Mouse (Mus musculus): ENCODE results near the gene Pcnx2. TPM values are rescaled to one million over a fixed set of nuclear protein-coding genes. Genes with fewer than 3 reads are reported as not detected.

The Pcnx2 gene
- total RNA-seq, 2 experiments from 2014 or later, result not detected

DNA sequence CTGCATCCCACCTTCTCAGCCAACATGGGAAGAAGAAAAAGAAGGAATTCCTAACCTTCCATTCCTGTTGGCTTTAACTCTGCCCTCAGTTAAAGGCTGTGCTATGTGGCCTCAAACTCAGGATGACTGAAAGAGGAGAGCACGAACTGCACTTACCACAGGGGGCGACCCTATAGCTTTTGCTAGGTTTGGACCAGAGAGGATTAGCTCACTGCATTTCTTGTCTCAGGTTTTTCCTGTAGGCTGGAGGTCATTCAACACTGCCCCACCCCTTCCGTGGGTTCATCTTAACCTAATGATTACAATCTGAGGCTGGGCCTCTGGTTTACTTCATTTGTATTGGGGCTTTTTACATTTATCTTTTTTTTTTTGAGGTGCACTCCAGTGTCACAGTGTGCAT, 123.1 kb downstream of the Pcnx2 start:
- no peak for ATAC-seq (replicated peaks; ENCODE audit: low FRiP score, poor library complexity, severe bottlenecking)

GRCm38 (mm10) chr8:125773281-125773803, 124.8 kb downstream of the Pcnx2 start:
- ATAC-seq (replicated peaks; ENCODE audit: low FRiP score, poor library complexity, severe bottlenecking), result no peak

- ATAC-seq (replicated peaks; ENCODE audit: low FRiP score, poor library complexity, severe bottlenecking), result no peak
Measured at GRCm38 (mm10) chr8:125772300-125772699, 125.8 kb downstream of the Pcnx2 start.

DNA sequence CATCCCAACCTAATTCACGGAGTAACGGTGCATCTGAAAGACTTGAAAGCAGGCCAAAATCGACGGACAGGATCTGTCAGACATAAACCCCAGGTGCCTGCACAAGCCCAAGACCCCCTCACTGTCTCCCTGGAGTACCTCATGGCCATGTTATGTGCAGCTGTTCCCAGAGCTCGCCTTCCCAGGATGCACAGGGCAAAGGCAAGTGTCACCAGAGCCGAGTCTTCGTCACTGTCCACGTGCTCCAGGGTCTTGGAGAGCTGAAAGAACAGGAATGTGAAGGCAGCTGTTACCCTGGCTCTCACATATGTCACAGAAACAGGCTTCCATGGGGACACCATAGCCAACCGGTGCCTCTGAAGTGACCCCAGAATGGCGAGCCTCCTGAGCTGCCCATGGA, 130.0 kb downstream of the Pcnx2 start:
- no peak for ATAC-seq (replicated peaks; ENCODE audit: low FRiP score, poor library complexity, severe bottlenecking)

DNA sequence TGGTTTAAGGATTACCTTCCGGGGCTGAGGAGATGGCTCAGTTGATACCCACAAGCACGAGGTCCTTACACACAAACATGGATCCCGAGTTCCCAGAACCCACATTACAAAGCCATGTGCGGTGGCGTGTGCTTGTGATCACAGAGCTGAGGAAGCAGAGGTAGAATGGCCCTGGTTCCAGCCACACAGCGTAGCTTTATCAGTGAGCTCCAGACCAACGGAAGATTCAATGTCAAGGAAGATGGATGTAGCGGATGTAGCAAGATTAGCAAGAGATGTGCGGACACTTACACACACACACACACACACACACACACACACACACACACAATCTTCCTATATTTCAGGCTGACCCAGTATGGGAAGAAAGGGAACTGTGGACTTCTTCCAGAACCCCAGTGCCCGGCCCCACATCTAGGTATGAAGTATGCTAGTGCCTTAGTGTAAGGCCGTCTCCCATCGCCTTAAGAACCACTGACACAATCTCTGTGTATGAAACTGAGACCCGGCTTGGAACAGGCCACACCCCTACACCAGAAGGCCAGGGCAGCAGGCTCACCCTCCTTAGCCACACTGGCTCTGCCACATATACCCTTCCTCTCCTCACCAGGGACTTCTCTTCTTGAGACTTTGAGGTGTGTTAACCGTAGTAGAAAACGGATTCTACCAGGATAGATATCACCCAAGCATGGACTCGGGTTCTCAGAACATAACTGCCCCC, 134.9 kb downstream of the Pcnx2 start:
- ATAC-seq (replicated peaks; ENCODE audit: low FRiP score, poor library complexity, severe bottlenecking), result 0 out of 2 replicates have a peak, but pooled peaks have one; percentile 28

- ATAC-seq (replicated peaks; ENCODE audit: low FRiP score, poor library complexity, severe bottlenecking), result 0 out of 2 replicates have a peak, but pooled peaks have one; percentile 57
Measured at GRCm38 (mm10) chr8:125759022-125759421, 139.1 kb downstream of the Pcnx2 start.

DNA sequence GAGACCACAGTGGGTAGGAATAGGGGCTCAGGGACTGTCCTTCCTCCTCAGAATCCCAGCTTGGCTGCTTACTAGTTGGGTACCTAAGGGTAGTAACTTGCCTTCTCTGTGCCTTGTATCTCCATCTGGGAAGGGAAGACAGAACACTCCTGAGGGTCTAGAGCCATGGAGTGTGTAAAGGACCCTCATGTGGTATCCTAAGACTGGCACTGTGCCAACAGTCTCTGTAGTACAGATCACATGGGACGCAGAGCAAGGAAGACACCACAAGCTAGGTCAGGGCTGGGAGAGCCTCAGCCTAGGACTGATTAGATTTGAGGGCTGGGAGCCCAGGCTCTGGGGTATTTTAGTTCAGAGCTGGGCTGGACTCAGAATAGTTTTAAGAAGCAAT, 141.0 kb downstream of the Pcnx2 start:
- no peak for ATAC-seq (replicated peaks; ENCODE audit: low FRiP score, poor library complexity, severe bottlenecking)

- no peak for ATAC-seq (replicated peaks; ENCODE audit: low FRiP score, poor library complexity, severe bottlenecking)
Measured at GRCm38 (mm10) chr8:125756391-125757105, 141.6 kb downstream of the Pcnx2 start.

GRCm38 (mm10) chr8:125755896-125756295, 142.2 kb downstream of the Pcnx2 start:
- no peak for ATAC-seq (replicated peaks; ENCODE audit: low FRiP score, poor library complexity, severe bottlenecking)

GRCm38 (mm10) chr8:125750846-125751245, 147.3 kb downstream of the Pcnx2 start:
- no peak for ATAC-seq (replicated peaks; ENCODE audit: low FRiP score, poor library complexity, severe bottlenecking)

DNA sequence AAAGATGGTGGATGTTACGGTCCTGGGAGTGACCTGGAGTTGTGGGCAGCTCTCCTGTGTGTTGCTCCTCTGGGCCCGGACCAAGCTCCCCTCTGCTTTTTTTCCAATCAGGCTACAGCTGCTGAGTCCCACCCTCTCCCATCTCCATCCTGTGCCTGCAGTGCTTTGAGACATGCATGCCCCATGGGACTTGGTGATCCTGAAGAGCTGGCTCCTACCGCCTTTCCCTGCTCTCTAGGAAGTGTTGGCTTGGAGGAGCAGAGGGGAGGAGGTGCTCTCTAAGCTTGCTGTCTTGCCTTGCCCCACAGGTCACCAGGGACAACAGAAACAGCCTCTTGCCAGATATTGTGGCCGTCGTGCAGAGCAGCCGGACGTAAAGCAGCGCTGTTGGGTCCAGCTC, 150.7 kb downstream of the Pcnx2 start:
- no peak for ATAC-seq (replicated peaks; ENCODE audit: low FRiP score, poor library complexity, severe bottlenecking)

DNA sequence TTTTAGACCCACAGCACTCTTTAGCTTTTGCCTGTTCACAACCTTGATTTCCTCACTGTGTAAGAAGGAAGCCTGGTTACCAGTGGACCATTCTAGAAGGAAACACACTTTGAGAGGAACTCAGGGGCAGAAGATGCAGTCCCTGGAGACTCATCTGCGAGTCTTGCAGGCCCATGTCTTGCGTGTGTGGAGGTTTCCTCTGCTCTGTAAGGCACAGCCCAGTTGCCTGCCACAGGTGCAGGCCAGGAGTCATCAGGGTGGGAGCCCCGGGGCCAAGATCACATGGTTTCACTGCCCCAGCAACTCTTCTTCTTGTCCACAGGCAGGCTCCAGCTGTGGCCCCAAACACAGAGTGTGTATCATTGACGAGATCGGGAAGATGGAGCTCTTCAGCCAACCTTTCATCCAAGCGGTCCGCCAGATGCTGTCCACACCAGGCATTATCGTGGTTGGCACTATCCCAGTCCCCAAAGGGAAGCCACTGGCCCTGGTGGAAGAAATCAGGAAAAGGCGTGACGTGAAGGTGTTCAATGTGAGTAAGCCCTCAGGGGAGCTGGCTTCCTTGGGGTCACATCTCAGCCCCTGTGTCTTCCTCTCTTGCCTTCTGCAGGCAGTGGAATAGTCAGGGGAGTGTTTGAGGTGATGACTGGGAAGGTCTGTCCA, 153.1 kb downstream of the Pcnx2 start:
- no peak for ATAC-seq (replicated peaks; ENCODE audit: low FRiP score, poor library complexity, severe bottlenecking)

DNA sequence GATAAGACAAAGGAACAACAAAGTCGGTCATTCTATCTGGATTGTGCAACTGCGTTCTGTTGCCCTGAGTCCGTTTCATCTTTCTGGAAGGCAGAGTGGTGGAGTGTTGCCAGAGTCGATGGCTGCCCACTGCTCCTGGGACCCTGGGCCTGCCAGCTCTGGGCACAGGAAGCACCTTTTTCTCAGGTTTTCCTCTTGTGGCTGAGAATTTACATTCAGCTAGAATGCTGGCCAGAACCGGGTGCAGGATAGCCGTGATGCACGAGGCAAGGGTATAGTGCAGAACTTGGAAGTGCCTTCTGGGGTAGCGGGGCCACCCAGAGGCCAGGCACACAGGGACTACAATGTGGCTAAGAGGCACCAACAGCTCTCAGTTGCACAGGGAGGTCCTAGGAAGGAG, 155.7 kb downstream of the Pcnx2 start:
- ATAC-seq (replicated peaks; ENCODE audit: low FRiP score, poor library complexity, severe bottlenecking), result no peak

- no peak for ATAC-seq (replicated peaks; ENCODE audit: low FRiP score, poor library complexity, severe bottlenecking)
Measured at GRCm38 (mm10) chr8:125741855-125742254, 156.3 kb downstream of the Pcnx2 start.

DNA sequence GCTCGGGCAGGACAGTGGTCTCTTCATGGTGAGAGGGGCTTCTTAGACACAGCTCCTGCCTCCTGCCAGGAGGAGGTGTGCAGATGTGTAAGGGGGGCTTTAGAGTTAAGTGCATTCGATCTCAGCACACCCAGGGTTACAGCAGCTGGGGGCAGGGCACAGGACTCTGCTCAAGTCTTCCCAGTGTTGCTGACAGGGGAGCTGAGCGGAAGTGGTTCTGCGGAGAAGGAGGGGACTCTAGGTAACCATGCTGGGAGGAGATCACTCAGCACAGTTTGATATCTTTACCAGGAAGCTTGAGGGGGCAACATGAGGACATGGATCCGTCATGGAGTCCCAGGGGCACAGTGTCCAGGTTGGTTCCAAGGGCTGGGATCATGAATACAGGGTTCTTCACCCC, 156.7 kb downstream of the Pcnx2 start:
- ATAC-seq (replicated peaks; ENCODE audit: low FRiP score, poor library complexity, severe bottlenecking), result no peak

DNA sequence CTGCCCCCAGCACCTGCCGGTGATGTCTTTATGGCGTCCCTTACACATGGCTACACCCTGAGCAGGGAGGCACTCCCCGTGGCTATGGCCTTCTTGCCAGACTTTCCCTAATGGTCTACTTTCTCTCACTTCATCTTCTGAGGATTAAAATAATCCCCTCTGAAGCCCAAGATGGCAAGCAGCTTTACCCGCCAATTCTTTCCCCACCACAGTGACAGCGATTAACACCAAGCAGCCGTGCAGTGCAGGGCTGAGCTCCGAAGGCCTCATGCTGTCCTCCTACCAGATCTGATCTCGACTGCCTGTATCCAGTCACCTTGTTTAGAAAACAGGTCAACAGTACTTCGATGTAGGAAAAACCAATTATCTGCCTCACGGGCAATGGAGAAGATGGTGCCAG, 157.5 kb downstream of the Pcnx2 start:
- ATAC-seq (replicated peaks; ENCODE audit: low FRiP score, poor library complexity, severe bottlenecking), result no peak

GRCm38 (mm10) chr8:125738956-125739355, 159.2 kb downstream of the Pcnx2 start:
- no peak for ATAC-seq (replicated peaks; ENCODE audit: low FRiP score, poor library complexity, severe bottlenecking)

DNA sequence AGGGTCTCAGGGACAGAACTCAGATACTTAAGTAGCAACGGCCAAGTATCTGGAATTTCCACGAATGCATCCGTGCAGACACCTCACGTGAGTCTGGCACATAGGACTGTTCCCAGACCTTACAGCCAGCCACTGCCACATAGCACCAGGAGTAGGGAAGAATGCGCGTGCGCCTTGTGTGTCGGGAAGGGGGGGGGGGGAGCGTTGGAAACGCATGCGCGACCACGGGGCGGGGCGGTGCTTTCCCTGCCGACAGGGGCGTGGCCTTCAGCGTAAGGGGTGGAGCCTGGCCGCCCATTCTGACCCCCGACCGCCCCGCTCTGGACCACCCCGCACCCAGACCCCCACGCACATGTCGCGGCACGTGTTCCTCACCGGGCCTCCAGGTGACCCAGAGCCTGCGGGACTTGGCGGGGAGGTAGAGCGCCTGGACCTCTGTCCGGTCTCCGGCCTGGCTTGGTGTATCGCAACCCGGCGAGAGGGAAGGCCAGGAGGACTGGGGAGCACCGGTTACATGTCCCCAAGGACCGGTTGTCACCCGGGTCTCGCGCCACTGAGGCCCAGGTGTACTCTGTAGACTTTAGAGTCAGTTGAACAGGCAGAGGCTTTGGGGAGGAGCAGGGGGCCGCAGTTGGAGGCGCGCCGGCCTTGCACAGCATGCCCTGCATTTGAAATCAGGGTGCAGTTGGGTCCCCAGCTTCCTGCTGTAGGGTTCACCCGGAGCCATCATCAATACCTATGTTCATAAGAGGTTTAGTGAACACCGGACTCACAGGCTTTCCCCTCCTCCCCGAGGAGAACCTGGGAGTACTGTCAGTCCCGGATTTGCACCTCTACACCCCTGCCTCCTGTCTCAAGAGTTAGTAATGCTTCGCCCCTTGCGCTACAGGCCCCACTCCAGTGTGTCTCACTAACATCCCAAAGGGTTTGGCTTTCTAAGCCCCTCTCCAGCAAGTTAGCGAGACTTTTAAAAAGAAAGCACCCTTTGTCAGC, 163.9 kb downstream of the Pcnx2 start:
- ATAC-seq (replicated peaks; ENCODE audit: low FRiP score, poor library complexity, severe bottlenecking), result peak; percentile 76

- no peak for ATAC-seq (replicated peaks; ENCODE audit: low FRiP score, poor library complexity, severe bottlenecking)
Measured at GRCm38 (mm10) chr8:125729746-125730145, 168.4 kb downstream of the Pcnx2 start, which contains the start of gene Ntpcr. Ntpcr (plus strand) TSS chr8:125729963.
